Mouse (Mus musculus) left cerebral cortex, postnatal 36 days (tissue): ENCODE results near the gene Olfr553. TPM values are rescaled to one million over a fixed set of nuclear protein-coding genes. Genes with fewer than 3 reads are reported as not detected.

Source experiments
- total RNA-seq, 2 experiments: library from RNA; stranded (reverse); gene quantifications; 2 replicates each; pipeline ENCODE4 v1.2.3; 2021

Olfr553 gene
- total RNA-seq, 2 experiments from 2014 or later: not detected

Other genes starting within 250 kb of the Olfr553 start
- gene Rrm1, start 176.5 kb downstream of the Olfr553 start, total RNA-seq: 10 to 100 TPM; 10.8 to 13.0 TPM
- not detected for gene Olfr543, start 136.5 kb downstream of the Olfr553 start, total RNA-seq
- gene Olfr544, start 129.9 kb downstream of the Olfr553 start, total RNA-seq: not detected
- gene Olfr545, start 118.6 kb downstream of the Olfr553 start, total RNA-seq: not detected
- not detected for gene Olfr547, start 83.5 kb downstream of the Olfr553 start, total RNA-seq
- gene Olfr548-ps1, start 77.3 kb downstream of the Olfr553 start, total RNA-seq: not detected
- gene Olfr549, start 68.3 kb downstream of the Olfr553 start, total RNA-seq: not detected
- 1 to 10 TPM; 2.0 to 4.3 TPM for gene Trim21, start 52.7 kb downstream of the Olfr553 start, total RNA-seq
- gene Olfr550, start 46.8 kb downstream of the Olfr553 start, total RNA-seq: under 1 TPM; 0.42 to 0.50 TPM
- not detected for gene Olfr551, start 26.3 kb downstream of the Olfr553 start, total RNA-seq
- gene Olfr552, start 20.4 kb downstream of the Olfr553 start, total RNA-seq: under 1 TPM in 1 of 2 experiments, not detected in 1; 0.27 TPM
- not detected for gene Olfr554, start 20.2 kb upstream of the Olfr553 start, total RNA-seq
- gene Olfr555, start 40.6 kb upstream of the Olfr553 start, total RNA-seq: not detected
- gene Olfr556, start 46.7 kb upstream of the Olfr553 start, total RNA-seq: not detected
- 1 to 10 TPM; 5.5 to 6.7 TPM for gene Trim68, start 69.1 kb upstream of the Olfr553 start, total RNA-seq
- under 1 TPM in 1 of 2 experiments, not detected in 1; 0.25 TPM for gene Olfr557, start 77.7 kb upstream of the Olfr553 start, total RNA-seq
- under 1 TPM; 0.12 to 0.29 TPM for gene Olfr558, start 84.0 kb upstream of the Olfr553 start, total RNA-seq
- not detected for gene Olfr33, start 100.9 kb upstream of the Olfr553 start, total RNA-seq
- not detected for gene Olfr559, start 109.3 kb upstream of the Olfr553 start, total RNA-seq
- gene Olfr560, start 141.1 kb upstream of the Olfr553 start, total RNA-seq: under 1 TPM; 0.27 to 0.54 TPM
- under 1 TPM; 0.72 to 0.77 TPM for gene Olfr78, start 141.3 kb upstream of the Olfr553 start, total RNA-seq
- not detected for gene Olfr561, start 153.0 kb upstream of the Olfr553 start, total RNA-seq
- not detected for gene Olfr564, start 185.3 kb upstream of the Olfr553 start, total RNA-seq
- gene Olfr566, start 240.5 kb upstream of the Olfr553 start, total RNA-seq: not detected